Mouse (Mus musculus) neural tube, embryonic 14.5 days (tissue): ENCODE measurements around the gene Dlg1. TPM values are rescaled to one million over a fixed set of nuclear protein-coding genes. Genes with fewer than 3 reads are reported as not detected.

Experiments
- ATAC-seq: fragments of 200-750 bp; cut with Nextera tagmentation; 2 replicates; pipeline ENCODE4 v1.8.0; 2017; ENCODE audit warnings: low read depth, mild to moderate bottlenecking, moderate TSS enrichment, moderate library complexity
- H3K27ac ChIP-seq: fragments of 300-500 bp; sonication (generic); 2 replicates; pipeline ENCODE4 v1.5.1; 2014; ENCODE audit warnings: low read depth, mild to moderate bottlenecking, control low read depth, low read length, moderate library complexity, mixed read lengths
- H3K27me3 ChIP-seq: fragments of 300-500 bp; sonication (generic); 2 replicates; pipeline ENCODE4 v1.6.1; 2014; ENCODE audit warnings: low read length; ENCODE audit not compliant: control insufficient read depth, insufficient read depth
- H3K36me3 ChIP-seq: fragments of 300-500 bp; sonication (generic); 2 replicates; pipeline ENCODE4 v1.6.1; 2014; ENCODE audit warnings: low read length, mixed read lengths; ENCODE audit not compliant: control insufficient read depth, insufficient read depth
- H3K4me1 ChIP-seq: fragments of 300-500 bp; sonication (generic); 2 replicates; pipeline ENCODE4 v1.6.1; 2014; ENCODE audit warnings: low read length; ENCODE audit not compliant: control insufficient read depth, insufficient read depth
- H3K4me2 ChIP-seq: fragments of 300-500 bp; sonication (generic); 2 replicates; pipeline ENCODE4 v1.6.1; 2014; ENCODE audit warnings: mild to moderate bottlenecking, low read depth, low read length, control low read depth
- H3K4me3 ChIP-seq: fragments of 300-500 bp; sonication (generic); 2 replicates; pipeline ENCODE4 v1.5.1; 2014; ENCODE audit warnings: low read depth, low read length, control low read depth, mixed read lengths
- H3K9ac ChIP-seq: fragments of 300-500 bp; sonication (generic); replicated peaks from 2 replicates; pipeline ENCODE4 v1.6.1; 2014; ENCODE audit warnings: low read depth, mild to moderate bottlenecking, control low read depth, low read length, mixed read lengths
- H3K9me3 ChIP-seq: fragments of 300-500 bp; sonication (generic); 2 replicates; pipeline ENCODE4 v1.6.1; 2016; ENCODE audit warnings: low read length; ENCODE audit not compliant: control insufficient read depth
- WGBS: fragments of 180-500 bp; shearing (Covaris S2); extraction: QIAGEN DNeasy Blood & Tissue Kit; methylation state at CpG from one replicate; pipeline ENCODE4 v1.1.7; 2014; 5-methylcytosine and 5-hydroxymethylcytosine counted together
- polyA plus RNA-seq: library from polyadenylated mRNA; unstranded; fragments of >200 nt; fragmentation: Nextera tagmentation; extraction: Ambion mirVana; gene quantifications from 2 replicates; pipeline ENCODE4 v1.2.1, GENCODE M21; 2014

Dlg1 gene
- polyA plus RNA-seq, 1 experiment from 2014 or later: 16.7 TPM

GRCm38 (mm10) chr16:31651541-31651940 lies 11.7 kb upstream of the Dlg1 start:
- H3K4me1 ChIP-seq: peaks cover 4% of the 10 kb centered on the region; the same call in 1 of the 2 replicates
- H3K4me2 ChIP-seq: no peak overlapping the region
- H3K4me3 ChIP-seq: no peak overlapping the region
- H3K27me3 ChIP-seq: no peaks in the 10 kb centered on the region
- H3K9ac ChIP-seq: no peak overlapping the region
- no peak overlapping the region for H3K27ac ChIP-seq
- H3K9me3 ChIP-seq: no peaks in the 10 kb centered on the region
- ATAC-seq: no peak
- no peaks in the 10 kb centered on the region for H3K36me3 ChIP-seq
- WGBS: 75% methylated on average over 3 of the region's 3 CpGs

- H3K9me3 ChIP-seq: no peaks in the 10 kb centered on the region
- H3K27me3 ChIP-seq: no peaks in the 10 kb centered on the region
- no peak overlapping the region for H3K9ac ChIP-seq
- no peak overlapping the region for H3K4me3 ChIP-seq
- WGBS: 37% methylated on average over 9 of the region's 9 CpGs
- no peak overlapping the region for H3K4me2 ChIP-seq
- no peaks in the 10 kb centered on the region for H3K36me3 ChIP-seq
- peak; percentile 51; the same call in 1 of the 2 replicates for ATAC-seq
- H3K4me1 ChIP-seq: peaks cover 4% of the 10 kb centered on the region; the same call in 1 of the 2 replicates
- no peak overlapping the region; the same call in 1 of the 2 replicates for H3K27ac ChIP-seq
Measured at GRCm38 (mm10) chr16:31652115-31652843, 11.0 kb upstream of the Dlg1 start.

- 66% methylated on average over 5 of the region's 5 CpGs for WGBS
- Histone ChIP-seq H3K4me3 (no peak overlapping the region), H3K27ac (no peak overlapping the region), H3K36me3 (no peaks in the 10 kb centered on the region), H3K4me2 (no peak overlapping the region), H3K27me3 (no peaks in the 10 kb centered on the region), H3K4me1 (peaks cover 4% of the 10 kb centered on the region; the same call in 1 of the 2 replicates), H3K9me3 (no peaks in the 10 kb centered on the region), H3K9ac (no peak overlapping the region)
- no peak for ATAC-seq
Measured at GRCm38 (mm10) chr16:31653616-31654015, 9.6 kb upstream of the Dlg1 start.

- no peak overlapping the region for H3K4me3 ChIP-seq
- no peaks in the 10 kb centered on the region for H3K36me3 ChIP-seq
- peaks cover 4% of the 10 kb centered on the region; the same call in 1 of the 2 replicates for H3K4me1 ChIP-seq
- no peak overlapping the region for H3K27ac ChIP-seq
- H3K27me3 ChIP-seq: no peaks in the 10 kb centered on the region
- H3K9ac ChIP-seq: no peak overlapping the region
- H3K9me3 ChIP-seq: no peaks in the 10 kb centered on the region
- WGBS: 76% methylated on average over 7 of the region's 7 CpGs
- H3K4me2 ChIP-seq: no peak overlapping the region
- no peak for ATAC-seq
Measured at GRCm38 (mm10) chr16:31654021-31654420, 9.2 kb upstream of the Dlg1 start.

- Histone ChIP-seq H3K9ac (no peak overlapping the region), H3K4me3 (no peak overlapping the region), H3K4me1 (peaks cover 4% of the 10 kb centered on the region; the same call in 1 of the 2 replicates), H3K9me3 (no peaks in the 10 kb centered on the region), H3K27me3 (no peaks in the 10 kb centered on the region), H3K4me2 (no peak overlapping the region), H3K27ac (no peak overlapping the region), H3K36me3 (no peaks in the 10 kb centered on the region)
- 85% methylated on average over 2 of the region's 2 CpGs for WGBS
- no peak for ATAC-seq
Measured at GRCm38 (mm10) chr16:31655531-31655930, 7.7 kb upstream of the Dlg1 start.

GRCm38 (mm10) chr16:31657502-31657901 lies 5.7 kb upstream of the Dlg1 start:
- Histone ChIP-seq H3K27me3 (no peaks in the 10 kb centered on the region), H3K27ac (no peak overlapping the region), H3K9ac (no peak overlapping the region), H3K4me1 (peaks cover under 1% of the 10 kb centered on the region; the same call in 1 of the 2 replicates), H3K4me3 (no peak overlapping the region), H3K9me3 (no peaks in the 10 kb centered on the region), H3K4me2 (no peak overlapping the region), H3K36me3 (no peaks in the 10 kb centered on the region)
- ATAC-seq: no peak
- 36% methylated on average over 2 of the region's 2 CpGs for WGBS

GRCm38 (mm10) chr16:31658539-31659334 lies 4.5 kb upstream of the Dlg1 start:
- no peaks in the 10 kb centered on the region for H3K4me1 ChIP-seq
- WGBS: 61% methylated on average over 6 of the region's 6 CpGs
- no peak for ATAC-seq
- no peak overlapping the region for H3K9ac ChIP-seq
- no peak overlapping the region for H3K4me3 ChIP-seq
- H3K27me3 ChIP-seq: no peaks in the 10 kb centered on the region
- no peak overlapping the region for H3K4me2 ChIP-seq
- no peaks in the 10 kb centered on the region for H3K36me3 ChIP-seq
- H3K27ac ChIP-seq: no peak overlapping the region
- H3K9me3 ChIP-seq: no peaks in the 10 kb centered on the region

GRCm38 (mm10) chr16:31659453-31659852 lies 3.8 kb upstream of the Dlg1 start:
- H3K36me3 ChIP-seq: no peaks in the 10 kb centered on the region
- no peaks in the 10 kb centered on the region for H3K9me3 ChIP-seq
- H3K4me3 ChIP-seq: no peak overlapping the region
- no peak overlapping the region for H3K27ac ChIP-seq
- H3K4me2 ChIP-seq: no peak overlapping the region
- no peak for ATAC-seq
- no peaks in the 10 kb centered on the region for H3K4me1 ChIP-seq
- 78% methylated on average over 5 of the region's 5 CpGs for WGBS
- peaks cover 3% of the 10 kb centered on the region; the same call in 1 of the 2 replicates for H3K27me3 ChIP-seq
- no peak overlapping the region for H3K9ac ChIP-seq
